11 mouse cellular contexts compared by ENCODE assay signal in the genomic region with DNA sequence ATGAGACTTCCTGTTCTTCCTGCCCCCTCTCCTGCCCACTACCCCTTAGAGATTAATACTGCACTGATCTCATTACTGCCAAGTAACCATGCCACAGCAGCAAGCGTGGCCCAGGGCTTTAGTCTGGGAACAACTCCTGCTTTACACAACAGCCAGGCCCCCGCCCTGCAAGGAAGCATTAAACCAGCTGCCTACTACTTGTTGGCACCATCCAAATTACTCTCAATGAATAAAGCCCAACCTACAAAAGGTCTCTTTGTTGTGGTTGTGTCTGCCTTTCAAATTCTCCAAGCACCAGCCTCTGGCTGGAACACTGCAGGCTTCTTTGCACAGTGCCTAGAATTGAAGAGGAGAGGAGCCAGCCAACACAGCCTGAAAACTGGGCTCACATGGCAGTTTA.
DNase-seq lines count a peak whose midpoint lies in the region; ATAC-seq and TF ChIP-seq lines count a peak whose summit lies in the region.
"Had no signal": no experiment of that assay in that cellular context is flagged by ENCODE, and none has a peak within 500 bp of the region (broad histone marks: within the 10 kb centered on the region; RNA-seq: fewer than 3 reads in every experiment).

No protein-coding gene starts in this region.

- no peak overlapping the region for H3K4me3 ChIP-seq in stomach, embryonic 16.5 days (replicated peaks; ENCODE audit: low read length)
- H3K4me3 ChIP-seq in stomach, postnatal 0 days (ENCODE audit: low read depth, low read length) = no peak overlapping the region

- H3K4me1 ChIP-seq in stomach, embryonic 16.5 days (ENCODE audit: control insufficient read depth, insufficient read depth, low read length) = no peaks in the 10 kb centered on the region
- no peaks in the 10 kb centered on the region for H3K4me1 ChIP-seq in stomach, postnatal 0 days (replicated peaks; ENCODE audit: control insufficient read depth, insufficient read depth)

- ATAC-seq in stomach, embryonic 16.5 days (ENCODE audit: insufficient read depth, low FRiP score) = peak; percentile 56; the same call in 1 of the 2 replicates
- ATAC-seq in stomach, postnatal 0 days (ENCODE audit: low FRiP score, low TSS enrichment) = no peak

- H3K4me2 ChIP-seq in stomach, embryonic 16.5 days (ENCODE audit: low read depth, low read length) = no peak overlapping the region
- no peak overlapping the region for H3K4me2 ChIP-seq in stomach, postnatal 0 days (replicated peaks; ENCODE audit: low read depth)
- H3K4me2 ChIP-seq: heart, embryonic 11.5 days had no signal

- no peak overlapping the region for H3K27ac ChIP-seq in stomach, embryonic 16.5 days (ENCODE audit: low read length)
- no peak overlapping the region for H3K27ac ChIP-seq in stomach, postnatal 0 days (replicated peaks)

- TF ChIP-seq EP300 in stomach, postnatal 0 days (optimal IDR thresholded peaks at IDR 0.05) = no peak

- no peaks in the 10 kb centered on the region for H3K36me3 ChIP-seq in stomach, embryonic 16.5 days (ENCODE audit: control insufficient read depth, insufficient read depth, low read length)
- H3K36me3 ChIP-seq in stomach, postnatal 0 days (ENCODE audit: control insufficient read depth, insufficient read depth, low read length) = no peaks in the 10 kb centered on the region

- H3K9me3 ChIP-seq in stomach, embryonic 16.5 days (replicated peaks; ENCODE audit: control insufficient read depth, low read length) = no peaks in the 10 kb centered on the region
- no peaks in the 10 kb centered on the region for H3K9me3 ChIP-seq in stomach, postnatal 0 days (ENCODE audit: control insufficient read depth, low read length)

- H3K9ac ChIP-seq in stomach, embryonic 16.5 days (ENCODE audit: low read length) = no peak overlapping the region
- no peak overlapping the region for H3K9ac ChIP-seq in stomach, postnatal 0 days (ENCODE audit: low read length)

- DNase-seq in stomach, postnatal 0 days (ENCODE audit: low spot score) = no peak
- peak; percentile 28 to 65 for DNase-seq in frontal cortex, postnatal 10 days (ENCODE audit: low spot score in 2 of 2)
- DNase-seq in left cerebral cortex, adult 18-20 months (ENCODE audit: low spot score in 2 of 2) = peak; percentile 17 to 29
- peak; percentile 25 for DNase-seq in right cerebral cortex, postnatal 4 days
- no peak for DNase-seq in ovary, postnatal 10 days (ENCODE audit: low spot score)
- DNase-seq in cerebellum, adult 11 months = no peak
- no peak for DNase-seq in adrenal gland, postnatal 4 days (ENCODE audit: low spot score in 2 of 2)
- DNase-seq: kidney, adult 8-10 months; thymus, postnatal 36 days had no signal

- 85% methylated on average over 2 of the region's 2 CpGs for WGBS in stomach, embryonic 16.5 days
- WGBS in stomach, postnatal 0 days = 71% methylated on average over 2 of the region's 2 CpGs

- H3K27me3 ChIP-seq in stomach, embryonic 16.5 days (ENCODE audit: control insufficient read depth, insufficient read depth, low read length) = no peaks in the 10 kb centered on the region
- no peaks in the 10 kb centered on the region for H3K27me3 ChIP-seq in stomach, postnatal 0 days (ENCODE audit: control insufficient read depth, insufficient read depth, low read length)

- TF ChIP-seq CTCF in stomach, postnatal 0 days (IDR thresholded peaks at IDR 0.05; ENCODE audit: low read depth) = no peak

Comparison
In these comparisons a context has a peak if more than half of its experiments do, and no peak if none do; other contexts are left out.
1. DNase-seq: peak in frontal cortex, postnatal 10 days (2 of 2), left cerebral cortex, adult 18-20 months (2 of 2) and right cerebral cortex, postnatal 4 days (single experiment); none in stomach, postnatal 0 days (single experiment), ovary, postnatal 10 days (single experiment), cerebellum, adult 11 months (single experiment) and adrenal gland, postnatal 4 days (0 of 2).